Mouse (Mus musculus) kidney, postnatal 4 days (tissue): ENCODE results near the gene Gabarapl1.

Experiments
- DNase-seq, 2 experiments: peaks; one replicate each; pipeline ENCODE4 v3.0.0; 2021; ENCODE audit warnings: mixed read lengths in 2 of 2

Gabarapl1 gene

DNA sequence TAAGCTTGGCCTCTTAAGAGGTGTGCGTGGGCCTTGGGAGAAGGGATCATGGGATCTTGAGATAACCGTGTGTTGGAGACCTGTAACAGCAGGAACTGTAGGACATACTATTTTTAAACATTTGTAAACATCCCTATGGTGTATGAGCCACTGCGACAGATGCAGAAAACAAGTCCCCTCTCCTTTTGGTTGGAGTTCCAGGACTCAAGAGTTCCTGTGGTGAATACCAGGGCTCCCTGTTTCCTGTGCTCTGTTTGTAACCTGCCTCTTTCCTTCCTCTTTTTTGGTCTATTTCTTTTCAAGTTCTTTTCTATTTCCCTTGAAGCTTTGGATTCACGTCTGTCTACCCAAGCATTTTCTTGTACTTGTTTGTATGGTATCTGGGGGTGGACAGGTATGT, 2.8 kb downstream of the Gabarapl1 start:
- no peak for DNase-seq

- no peak for DNase-seq
These were observed 5.6 kb downstream of the Gabarapl1 start for GRCm38 (mm10) chr6:129538555-129538954.

- DNase-seq, result no peak
These were observed 9.0 kb downstream of the Gabarapl1 start for GRCm38 (mm10) chr6:129541931-129542330.

GRCm38 (mm10) chr6:129542540-129542939, 9.6 kb downstream of the Gabarapl1 start:
- no peak for DNase-seq

GRCm38 (mm10) chr6:129543709-129544606, 11.0 kb downstream of the Gabarapl1 start:
- DNase-seq, result peak; percentile 80 to 82

DNA sequence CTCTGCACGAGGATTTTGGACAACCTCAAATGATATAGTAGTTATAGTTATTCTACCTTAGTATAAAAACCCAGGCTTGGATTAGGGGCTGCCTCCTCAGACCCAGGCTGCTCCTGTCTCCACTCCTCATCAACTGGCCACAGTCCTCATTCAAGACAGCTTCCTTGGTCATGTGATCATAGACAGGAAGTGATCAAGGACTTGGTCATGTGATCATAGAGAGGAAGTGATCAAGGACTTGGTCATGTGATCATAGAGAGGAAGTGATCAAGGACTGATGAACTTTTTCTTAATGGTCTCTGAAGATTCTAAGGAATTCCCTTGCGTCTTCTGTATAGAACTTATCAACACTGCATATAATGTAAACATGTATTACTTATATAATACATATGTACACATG, 14.3 kb downstream of the Gabarapl1 start:
- DNase-seq, result no peak

DNA sequence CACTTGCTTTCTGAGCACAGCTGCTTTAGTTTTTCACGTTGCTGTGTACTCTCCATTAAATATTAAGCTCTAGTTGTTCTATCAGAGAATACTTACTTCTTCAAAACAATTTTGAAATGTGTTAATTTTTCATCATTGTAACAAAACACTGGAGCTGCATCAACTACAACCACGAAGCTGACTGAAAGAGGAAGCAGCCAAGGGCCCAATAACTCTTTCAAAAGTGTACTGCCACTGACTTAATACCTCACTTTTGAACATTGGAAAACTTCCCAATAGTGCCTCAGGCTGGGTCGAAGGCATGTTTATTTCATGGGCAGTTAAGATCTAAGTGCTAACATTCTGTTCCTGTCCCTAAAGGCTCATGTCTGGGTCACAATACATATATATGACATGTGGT, 15.0 kb downstream of the Gabarapl1 start:
- no peak for DNase-seq

DNA sequence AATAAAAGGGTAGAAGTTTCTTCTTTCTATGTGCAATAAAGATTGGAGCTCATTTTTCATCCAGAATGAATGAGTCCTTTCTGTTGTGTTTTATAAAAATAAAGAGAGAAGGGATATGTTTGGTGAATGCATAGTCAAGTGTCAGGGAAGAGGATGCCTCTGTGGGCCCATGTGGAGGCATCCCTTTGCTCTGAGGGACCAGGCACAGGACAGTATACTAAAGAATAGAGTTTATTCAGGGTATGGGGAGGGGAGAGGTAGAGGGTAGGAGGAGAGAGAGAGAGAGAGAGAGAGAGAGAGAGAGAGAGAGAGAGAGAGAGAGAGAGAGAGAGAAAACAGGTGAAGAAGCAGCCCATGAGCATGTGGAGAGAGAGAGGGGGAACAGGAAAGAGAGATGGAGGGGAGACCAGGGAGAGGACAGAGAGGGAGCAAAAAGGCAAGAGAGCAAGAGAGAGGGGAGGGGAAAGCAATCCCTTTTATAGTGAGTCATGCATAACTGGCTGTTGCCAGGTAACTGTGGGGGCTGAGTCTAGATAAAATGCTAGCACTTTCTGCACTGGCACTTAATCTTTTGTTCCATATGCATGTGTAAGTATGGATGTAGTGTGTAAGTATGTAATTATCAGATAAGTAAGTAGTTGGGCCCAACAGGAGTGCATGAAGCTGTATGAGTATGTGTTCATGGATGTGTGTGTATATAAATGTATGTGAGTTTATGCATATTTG, 24.5 kb downstream of the Gabarapl1 start:
- DNase-seq, result no peak

DNA sequence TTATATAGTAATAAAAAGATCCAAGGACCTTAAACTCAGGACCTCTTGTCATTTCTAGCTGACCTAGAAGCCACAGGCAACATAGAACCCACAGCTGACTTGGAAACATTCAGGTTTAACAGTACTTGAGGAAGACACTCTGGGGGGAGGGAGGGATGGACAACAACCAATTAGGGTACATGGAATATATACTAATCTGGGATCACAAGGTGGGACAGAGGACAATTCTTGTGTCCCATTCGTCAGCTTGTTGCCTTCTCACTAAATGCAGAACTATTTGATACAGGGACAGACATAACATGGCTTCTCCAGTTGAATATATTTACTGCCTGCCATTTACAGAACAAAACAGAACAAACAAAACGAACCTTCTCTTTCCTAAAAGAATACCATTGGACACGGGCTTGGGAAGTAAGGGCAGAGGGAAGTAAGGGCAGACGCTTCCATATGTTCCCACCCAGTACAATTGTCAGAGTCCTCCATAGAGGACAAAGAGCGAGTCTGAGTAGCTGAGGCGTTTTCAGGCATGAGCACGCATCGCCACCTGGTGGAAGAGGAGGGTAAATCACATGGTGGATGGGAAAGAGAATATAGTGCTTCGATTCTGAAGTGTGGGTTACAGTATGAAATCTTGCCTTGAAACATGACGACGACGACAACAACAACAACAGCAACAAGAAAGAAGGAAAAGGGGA, 26.1 kb downstream of the Gabarapl1 start:
- peak; percentile 84 for DNase-seq

DNA sequence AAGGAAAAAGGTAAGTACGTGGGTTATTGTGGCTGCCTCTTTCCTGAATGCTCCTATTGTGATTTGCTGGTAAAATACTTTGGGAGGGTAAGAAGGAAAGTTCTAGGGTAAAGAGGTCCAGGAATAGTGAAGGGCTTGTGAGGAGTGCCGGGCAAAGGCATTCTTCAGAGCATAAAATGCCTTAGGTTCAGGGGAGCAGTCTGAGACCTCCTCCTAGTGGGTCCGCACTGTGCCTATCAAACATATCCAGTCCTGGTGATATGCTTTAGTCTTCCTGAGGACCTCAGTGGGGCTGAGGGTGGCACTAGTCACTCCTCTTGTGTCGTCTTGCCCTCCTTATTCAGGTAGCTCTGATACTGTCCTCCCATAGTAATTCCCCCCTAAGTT, 26.7 kb downstream of the Gabarapl1 start:
- DNase-seq, result no peak

GRCm38 (mm10) chr6:129565257-129565656, 32.3 kb downstream of the Gabarapl1 start:
- DNase-seq, result no peak

DNA sequence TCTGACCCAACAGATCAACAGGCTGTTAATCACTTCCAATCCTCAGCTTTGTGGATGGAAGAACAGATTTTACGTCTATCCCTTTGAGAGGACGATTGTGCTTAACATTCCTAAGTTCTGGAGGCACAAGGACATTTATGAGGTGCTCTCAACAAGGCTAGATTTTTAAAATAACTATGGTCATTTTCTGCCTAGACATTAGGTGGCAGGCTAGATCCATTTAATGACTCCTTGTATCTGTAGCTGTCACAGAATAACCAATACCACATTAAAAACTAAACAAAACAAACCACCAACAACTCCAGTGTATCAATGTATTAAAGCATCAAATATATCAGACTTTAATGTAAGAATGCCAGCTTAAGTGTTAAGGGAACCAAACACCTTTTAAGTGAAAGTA, 42.4 kb downstream of the Gabarapl1 start:
- no peak for DNase-seq

DNA sequence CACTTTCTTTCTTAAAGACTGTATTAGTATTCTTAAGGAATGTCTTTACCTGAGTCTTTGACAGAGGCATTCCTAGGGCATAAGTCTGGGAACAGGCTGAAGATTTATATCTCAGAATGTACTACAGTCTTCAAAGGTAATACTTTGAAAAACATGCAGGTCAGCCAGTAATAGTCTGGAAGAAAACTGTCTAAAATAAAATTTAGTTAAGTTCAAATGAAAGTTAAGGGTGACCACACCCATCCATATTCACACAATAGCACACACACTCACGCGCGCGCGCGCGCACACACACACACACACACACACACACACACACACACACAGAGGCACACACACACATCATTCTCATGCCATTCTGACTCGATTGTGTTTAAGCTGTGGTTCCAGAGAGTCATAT, 44.6 kb downstream of the Gabarapl1 start, which contains the start of gene Klre1:
Gene Klre1 (plus strand): TSS at position 301 of the 400 bp plus-strand sequence.
- DNase-seq, result no peak

DNA sequence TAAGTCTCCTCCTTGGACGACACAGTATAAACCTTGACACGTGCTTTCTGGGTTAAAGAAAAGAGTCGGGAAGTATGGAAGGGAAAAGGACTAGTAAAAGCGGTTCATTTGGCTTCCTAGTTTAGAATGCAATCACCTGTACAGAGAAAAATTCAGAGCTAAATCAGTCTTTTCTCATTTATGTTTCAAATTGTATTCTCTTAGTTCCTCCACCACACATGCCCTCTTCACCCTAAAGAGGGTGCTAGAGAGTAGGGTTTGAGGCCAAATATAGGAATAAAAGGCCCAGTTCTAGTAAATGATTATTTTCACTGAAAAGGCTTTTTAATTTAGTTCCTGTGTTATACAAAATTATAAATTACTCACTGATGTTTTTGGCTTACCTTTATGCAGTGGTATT, 48.3 kb downstream of the Gabarapl1 start:
- DNase-seq, result no peak

- DNase-seq, result no peak
These were observed 48.9 kb downstream of the Gabarapl1 start for GRCm38 (mm10) chr6:129581896-129582295.

GRCm38 (mm10) chr6:129583014-129583413, 50.1 kb downstream of the Gabarapl1 start:
- DNase-seq, result no peak

DNA sequence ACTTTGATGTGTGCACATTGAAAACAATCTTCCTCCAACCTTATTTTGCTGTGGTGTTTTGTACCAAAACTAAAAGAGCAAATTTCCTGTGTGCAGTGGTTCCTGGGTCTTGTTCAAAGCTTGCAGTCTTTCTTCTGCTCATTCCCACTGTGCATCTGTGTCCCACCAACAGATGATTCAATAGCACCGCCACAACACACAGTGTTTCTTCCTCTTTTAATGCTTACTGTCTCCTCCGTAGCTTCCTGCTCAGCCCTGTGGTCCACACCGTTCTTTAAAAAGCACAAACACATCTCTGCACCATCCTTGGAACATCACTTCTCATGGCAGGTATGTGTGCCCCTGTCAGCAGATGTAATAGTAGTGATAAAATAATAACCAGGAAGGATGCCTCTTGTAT, 58.5 kb downstream of the Gabarapl1 start, which contains the start of gene Klrd1:
Gene Klrd1 (plus strand): TSS at position 275 of the 400 bp plus-strand sequence.
- DNase-seq, result no peak
